Mouse (Mus musculus) Muller cell, postnatal 12 days (primary cell): ENCODE results near the gene Gmps.
A peak's percentile ranks its signal among the peaks of the same experiment; 100 is the strongest.

ENCODE experiments used
- DNase-seq: peaks from one replicate; pipeline ENCODE4 v3.0.0-alpha.2; 2015; ENCODE audit errors: inconsistent ontology term

The Gmps gene

GRCm38 (mm10) chr3:63975955-63976908 is at the start of gene Gmps:
Gmps (plus strand) TSS chr3:63976106.
- peak; percentile 96 for DNase-seq

GRCm38 (mm10) chr3:63928878-63929859 is 46.7 kb upstream of the Gmps start, which contains the start of gene E130311K13Rik:
E130311K13Rik (minus strand) TSS chr3:63929472.
- peak; percentile 94 for DNase-seq

GRCm38 (mm10) chr3:63938928-63939327 is 37.0 kb upstream of the Gmps start:
- DNase-seq: no peak

GRCm38 (mm10) chr3:63941204-63941850 is 34.6 kb upstream of the Gmps start:
- no peak for DNase-seq

- DNase-seq: no peak
Measured at GRCm38 (mm10) chr3:63949837-63950236, 26.1 kb upstream of the Gmps start.

- peak; percentile 59 for DNase-seq
Measured at GRCm38 (mm10) chr3:63963421-63964099, 12.3 kb upstream of the Gmps start.

GRCm38 (mm10) chr3:63964100-63964921 is 11.6 kb upstream of the Gmps start, which contains the start of gene Slc33a1:
Slc33a1 (minus strand) TSS chr3:63964768.
- peak; percentile 97 for DNase-seq

GRCm38 (mm10) chr3:63964922-63965249 is 11.0 kb upstream of the Gmps start:
- DNase-seq: no peak

GRCm38 (mm10) chr3:63965929-63966328 is 10.0 kb upstream of the Gmps start:
- no peak for DNase-seq

GRCm38 (mm10) chr3:63977895-63978294 is 2.0 kb downstream of the Gmps start:
- DNase-seq: no peak

- no peak for DNase-seq
Measured at GRCm38 (mm10) chr3:63986656-63987055, 10.8 kb downstream of the Gmps start.

- DNase-seq: no peak
Measured at GRCm38 (mm10) chr3:63988722-63989440, 13.0 kb downstream of the Gmps start.

- no peak for DNase-seq
Measured at GRCm38 (mm10) chr3:64021436-64021835, 45.5 kb downstream of the Gmps start.

GRCm38 (mm10) chr3:64021867-64022266 is 46.0 kb downstream of the Gmps start:
- no peak for DNase-seq

GRCm38 (mm10) chr3:64029846-64030245 is 53.9 kb downstream of the Gmps start:
- no peak for DNase-seq

GRCm38 (mm10) chr3:64038136-64038841 is 62.4 kb downstream of the Gmps start:
- DNase-seq: no peak

GRCm38 (mm10) chr3:64039818-64040784 is 64.2 kb downstream of the Gmps start:
- peak; percentile 87 for DNase-seq
